In the genomic region with DNA sequence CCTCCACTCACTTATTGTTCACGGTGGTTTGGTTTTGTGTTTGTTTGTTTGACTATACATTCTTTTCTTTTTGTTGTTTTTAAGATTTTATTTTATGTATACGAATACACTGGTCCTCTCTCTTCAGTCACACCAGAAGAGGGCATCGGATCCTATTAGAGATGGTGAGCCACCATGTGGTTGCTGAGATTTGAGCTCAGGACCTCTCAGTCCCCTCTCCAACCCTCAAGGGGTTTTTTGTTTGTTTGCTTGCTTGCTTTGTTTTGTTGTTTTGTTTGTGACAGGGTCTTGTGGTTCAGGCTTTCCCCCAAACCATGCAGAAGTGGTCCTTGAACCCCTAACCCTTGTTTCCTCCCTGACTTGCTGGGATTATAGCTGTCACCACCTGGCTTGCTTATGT, we compare ENCODE assay signal across 9 mouse cellular contexts. TPM values are rescaled to one million over a fixed set of nuclear protein-coding genes. Genes with fewer than 3 reads are reported as not detected.
DNase-seq lines count a peak whose midpoint lies in the region; ATAC-seq and TF ChIP-seq lines count a peak whose summit lies in the region.
"Had no signal": no experiment of that assay in that cellular context is flagged by ENCODE, and none has a peak within 500 bp of the region (broad histone marks: within the 10 kb centered on the region; RNA-seq: fewer than 3 reads in every experiment).

No protein-coding gene starts in this region.

- peak overlapping the region; percentile 79 for H3K4me2 ChIP-seq in kidney, embryonic 16.5 days (replicated peaks; ENCODE audit: low read depth, low read length)
- peak overlapping the region; percentile 77 for H3K4me2 ChIP-seq in hindbrain, postnatal 0 days (ENCODE audit: low read depth, low read length)
- peak overlapping the region; percentile 78 for H3K4me2 ChIP-seq in neural tube, embryonic 12.5 days (replicated peaks)

- no peak for TF ChIP-seq CTCF in bone marrow macrophage, adult 2 months (IDR thresholded peaks at IDR 0.05; ENCODE audit: low read depth, low read length)
- peak; percentile 31; the same call in 1 of the 2 replicates for TF ChIP-seq CTCF in hindbrain, postnatal 0 days (IDR thresholded peaks at IDR 0.05; ENCODE audit: low read depth)

- no peak for TF ChIP-seq POLR2A in bone marrow macrophage, adult 2 months (IDR thresholded peaks at IDR 0.05; ENCODE audit: borderline replicate concordance, low read depth, low read length)

- H3K27me3 ChIP-seq in kidney, embryonic 16.5 days (ENCODE audit: insufficient read depth, low read length): no peaks in the 10 kb centered on the region
- H3K27me3 ChIP-seq in hindbrain, postnatal 0 days (ENCODE audit: insufficient read depth, low read length): no peaks in the 10 kb centered on the region
- no peaks in the 10 kb centered on the region for H3K27me3 ChIP-seq in neural tube, embryonic 12.5 days (replicated peaks)

- DNase-seq in kidney, postnatal 4 days: no peak
- no peak for DNase-seq in hindbrain, postnatal 0 days (ENCODE audit: low spot score)
- no peak for DNase-seq in urinary bladder, postnatal 25 days (ENCODE audit: low spot score)
- DNase-seq in thymus, postnatal 25 days: no peak
- DNase-seq in left cerebral cortex, adult 8-10 months (ENCODE audit: low spot score in 2 of 2): no peak

- H3K9ac ChIP-seq in kidney, embryonic 16.5 days (replicated peaks; ENCODE audit: low read length): peak overlapping the region; percentile 85
- peak overlapping the region; percentile 78 for H3K9ac ChIP-seq in hindbrain, postnatal 0 days (replicated peaks; ENCODE audit: low read length)
- peak overlapping the region; percentile 84; the same call in 1 of the 2 replicates for H3K9ac ChIP-seq in neural tube, embryonic 12.5 days

- 60% methylated on average over 3 of the region's 3 CpGs for WGBS in kidney, embryonic 16.5 days
- 45% methylated on average over 3 of the region's 3 CpGs for WGBS in hindbrain, postnatal 0 days
- 71% methylated on average over 3 of the region's 3 CpGs for WGBS in neural tube, embryonic 12.5 days

- peak overlapping the region; percentile 99 for H3K27ac ChIP-seq in kidney, embryonic 16.5 days (ENCODE audit: low read length)
- H3K27ac ChIP-seq in bone marrow macrophage, adult 2 months (ENCODE audit: insufficient read depth, low read depth, low read length): peak overlapping the region; percentile 93
- H3K27ac ChIP-seq in hindbrain, postnatal 0 days: peak overlapping the region; percentile 97
- peak overlapping the region; percentile 92 for H3K27ac ChIP-seq in neural tube, embryonic 12.5 days

- no peak for ATAC-seq in kidney, embryonic 16.5 days (ENCODE audit: low FRiP score, low TSS enrichment)
- no peak for ATAC-seq in hindbrain, postnatal 0 days
- ATAC-seq in neural tube, embryonic 12.5 days (ENCODE audit: low FRiP score, low read depth): no peak

- no peaks in the 10 kb centered on the region for H3K36me3 ChIP-seq in kidney, embryonic 16.5 days (ENCODE audit: insufficient read depth, low read length)
- no peaks in the 10 kb centered on the region for H3K36me3 ChIP-seq in hindbrain, postnatal 0 days (ENCODE audit: insufficient read depth, low read length)
- no peaks in the 10 kb centered on the region for H3K36me3 ChIP-seq in neural tube, embryonic 12.5 days

- H3K4me3 ChIP-seq in kidney, embryonic 16.5 days (ENCODE audit: low read length): peak overlapping the region; percentile 55
- H3K4me3 ChIP-seq in bone marrow macrophage, adult 2 months (ENCODE audit: insufficient read depth, low read length): peak overlapping the region; percentile 76
- peak overlapping the region; percentile 50 for H3K4me3 ChIP-seq in hindbrain, postnatal 0 days (ENCODE audit: low read length)
- H3K4me3 ChIP-seq in neural tube, embryonic 12.5 days: peak overlapping the region; percentile 50; the same call in 1 of the 2 replicates

- H3K9me3 ChIP-seq in kidney, embryonic 16.5 days (ENCODE audit: low read length): no peaks in the 10 kb centered on the region
- H3K9me3 ChIP-seq in hindbrain, postnatal 0 days (ENCODE audit: low read length): no peaks in the 10 kb centered on the region
- H3K9me3 ChIP-seq in neural tube, embryonic 12.5 days: no peaks in the 10 kb centered on the region

- H3K4me1 ChIP-seq in kidney, embryonic 16.5 days (ENCODE audit: insufficient read depth, low read length): peaks cover 20% of the 10 kb centered on the region
- peaks cover 24% of the 10 kb centered on the region for H3K4me1 ChIP-seq in bone marrow macrophage, adult 2 months (ENCODE audit: control insufficient read depth, insufficient read depth, low read length)
- H3K4me1 ChIP-seq in hindbrain, postnatal 0 days (ENCODE audit: insufficient read depth, low read length): peaks cover 17% of the 10 kb centered on the region; the same call in 1 of the 2 replicates
- H3K4me1 ChIP-seq in neural tube, embryonic 12.5 days: peaks cover 20% of the 10 kb centered on the region

RNA-seq across cellular contexts. Expression of a gene that starts 1.5 kb away (rescaled TPM):
- polyA plus RNA-seq in kidney, embryonic 16.5 days (2015; fragmentation: Nextera tagmentation; extraction: Ambion mirVana): 8.0 and 10.8 TPM in 2 replicates
- polyA plus RNA-seq in bone marrow macrophage, adult 2 months (2012; ENCODE audit: insufficient read depth, insufficient read length, missing spikeins): 1.9 and 3.1 TPM in 2 replicates
- total RNA-seq in hindbrain, postnatal 0 days (2014; rRNA removed): 127 and 159 TPM in 2 replicates
- 10.2 and 10.6 TPM in 2 replicates for polyA plus RNA-seq in hindbrain, postnatal 0 days (2015; fragmentation: Nextera tagmentation; extraction: Ambion mirVana)
- 8.5 and 13.5 TPM in 2 replicates for polyA plus RNA-seq in neural tube, embryonic 12.5 days (2016; fragmentation: Nextera tagmentation; extraction: Ambion mirVana)
- 10 to 100 TPM; 27.2 to 32.5 (median 29.5) TPM for total RNA-seq in left cerebral cortex, adult 8-10 months (2022)

RNA-seq across cellular contexts. Expression of a gene that starts 6.8 kb away (rescaled TPM):
- 35.4 and 45.1 TPM in 2 replicates for polyA plus RNA-seq in kidney, embryonic 16.5 days (2015; fragmentation: Nextera tagmentation; extraction: Ambion mirVana)
- 4.8 and 5.0 TPM in 2 replicates for polyA plus RNA-seq in bone marrow macrophage, adult 2 months (2012; ENCODE audit: insufficient read depth, insufficient read length, missing spikeins)
- total RNA-seq in hindbrain, postnatal 0 days (2014; rRNA removed): 1,585 and 2,263 TPM in 2 replicates
- polyA plus RNA-seq in hindbrain, postnatal 0 days (2015; fragmentation: Nextera tagmentation; extraction: Ambion mirVana): 15.7 and 22.9 TPM in 2 replicates
- polyA plus RNA-seq in neural tube, embryonic 12.5 days (2016; fragmentation: Nextera tagmentation; extraction: Ambion mirVana): 41.2 and 58.9 TPM in 2 replicates
- total RNA-seq in left cerebral cortex, adult 8-10 months (2022): 10 to 100 TPM; 45.5 to 68.8 (median 61.8) TPM

RNA-seq across cellular contexts. Expression of a gene that starts 7.9 kb away (rescaled TPM):
- 14.8 TPM in 2 replicates for polyA plus RNA-seq in kidney, embryonic 16.5 days (2015; fragmentation: Nextera tagmentation; extraction: Ambion mirVana)
- polyA plus RNA-seq in bone marrow macrophage, adult 2 months (2012; ENCODE audit: insufficient read depth, insufficient read length, missing spikeins): 3.1 and 3.6 TPM in 2 replicates
- 234 and 397 TPM in 2 replicates for total RNA-seq in hindbrain, postnatal 0 days (2014; rRNA removed)
- polyA plus RNA-seq in hindbrain, postnatal 0 days (2015; fragmentation: Nextera tagmentation; extraction: Ambion mirVana): 1.4 and 2.4 TPM in 2 replicates
- 9.1 and 16.6 TPM in 2 replicates for polyA plus RNA-seq in neural tube, embryonic 12.5 days (2016; fragmentation: Nextera tagmentation; extraction: Ambion mirVana)
- total RNA-seq in left cerebral cortex, adult 8-10 months (2022): 100 to 1,000 TPM; 160 to 229 (median 192) TPM

RNA-seq across cellular contexts. Expression of a gene that starts 15.1 kb away (rescaled TPM):
- 0.24 and 1.1 TPM in 2 replicates for polyA plus RNA-seq in kidney, embryonic 16.5 days (2015; fragmentation: Nextera tagmentation; extraction: Ambion mirVana)
- 4.9 and 7.4 TPM in 2 replicates for polyA plus RNA-seq in bone marrow macrophage, adult 2 months (2012; ENCODE audit: insufficient read depth, insufficient read length, missing spikeins)
- not detected in 2 replicates for total RNA-seq in hindbrain, postnatal 0 days (2014; rRNA removed)
- 0.16 TPM in 1 of 2 replicates, not detected in the other for polyA plus RNA-seq in hindbrain, postnatal 0 days (2015; fragmentation: Nextera tagmentation; extraction: Ambion mirVana)
- polyA plus RNA-seq in neural tube, embryonic 12.5 days (2016; fragmentation: Nextera tagmentation; extraction: Ambion mirVana): 0.50 and 1.1 TPM in 2 replicates
- total RNA-seq in left cerebral cortex, adult 8-10 months (2022): not detected
- total RNA-seq: left cerebral cortex, adult 18-20 months had no signal

RNA-seq across cellular contexts. Expression of a gene that starts 16.3 kb away (rescaled TPM):
- polyA plus RNA-seq in kidney, embryonic 16.5 days (2015; fragmentation: Nextera tagmentation; extraction: Ambion mirVana): 12.9 and 14.2 TPM in 2 replicates
- polyA plus RNA-seq in bone marrow macrophage, adult 2 months (2012; ENCODE audit: insufficient read depth, insufficient read length, missing spikeins): not detected in 2 replicates
- 1,894 and 2,680 TPM in 2 replicates for total RNA-seq in hindbrain, postnatal 0 days (2014; rRNA removed)
- polyA plus RNA-seq in hindbrain, postnatal 0 days (2015; fragmentation: Nextera tagmentation; extraction: Ambion mirVana): 24.4 and 25.0 TPM in 2 replicates
- 19.2 and 21.1 TPM in 2 replicates for polyA plus RNA-seq in neural tube, embryonic 12.5 days (2016; fragmentation: Nextera tagmentation; extraction: Ambion mirVana)
- total RNA-seq in left cerebral cortex, adult 8-10 months (2022): 10 to 100 TPM in 2 of 4 experiments, 1 to 10 TPM in 2; 5.2 to 28.7 (median 10.2) TPM
